Mouse (Mus musculus) kidney, embryonic 15.5 days (tissue): ENCODE measurements around the gene Ifit3. TPM values are rescaled to one million over a fixed set of nuclear protein-coding genes. Genes with fewer than 3 reads are reported as not detected.
"Not testable (repeated sequence)": the region's sequence is repeated elsewhere in the genome, so short reads cannot be mapped to it uniquely, and the experiment has no call there.

ENCODE experiments used
- ATAC-seq: fragments of 200-750 bp; cut with Nextera tagmentation; replicated peaks from 2 replicates; pipeline ENCODE4 v1.8.0; 2017; ENCODE audit warnings: moderate TSS enrichment; ENCODE audit not compliant: low FRiP score
- H3K27ac ChIP-seq: fragments of 300-500 bp; sonication (generic); 2 replicates; pipeline ENCODE4 v1.5.1; 2015; ENCODE audit warnings: mild to moderate bottlenecking, inconsistent platforms
- H3K27me3 ChIP-seq: fragments of 300-500 bp; sonication (generic); 2 replicates; pipeline ENCODE4 v1.6.1; 2015; ENCODE audit warnings: inconsistent platforms
- H3K36me3 ChIP-seq: fragments of 300-500 bp; sonication (generic); 2 replicates; pipeline ENCODE4 v1.6.1; 2015; ENCODE audit warnings: inconsistent platforms
- H3K4me1 ChIP-seq: fragments of 300-500 bp; sonication (generic); 2 replicates; pipeline ENCODE4 v1.6.1; 2015; ENCODE audit warnings: inconsistent platforms
- H3K4me2 ChIP-seq: fragments of 300-500 bp; sonication (generic); 2 replicates; pipeline ENCODE4 v1.6.1; 2015; ENCODE audit warnings: moderate library complexity, mild to moderate bottlenecking, inconsistent platforms
- H3K4me3 ChIP-seq: fragments of 300-500 bp; sonication (generic); replicated peaks from 2 replicates; pipeline ENCODE4 v1.5.1; 2015; ENCODE audit warnings: mild to moderate bottlenecking, inconsistent platforms
- H3K9ac ChIP-seq: fragments of 300-500 bp; sonication (generic); 2 replicates; pipeline ENCODE4 v1.6.1; 2015; ENCODE audit warnings: mild to moderate bottlenecking, inconsistent platforms
- H3K9me3 ChIP-seq: fragments of 300-500 bp; sonication (generic); replicated peaks from 2 replicates; pipeline ENCODE4 v1.6.1; 2016; ENCODE audit warnings: inconsistent platforms
- WGBS: fragments of 180-500 bp; shearing (Covaris S2); methylation state at CpG from one replicate; pipeline ENCODE4 v1.1.7; 2015; ENCODE audit warnings: mixed read lengths; 5-methylcytosine and 5-hydroxymethylcytosine counted together
- polyA plus RNA-seq: library from polyadenylated mRNA; unstranded; fragments of >200 nt; fragmentation: Nextera tagmentation; extraction: Ambion mirVana; gene quantifications from 2 replicates; pipeline ENCODE4 v1.2.1, GENCODE M21; 2015

Gene Ifit3
- polyA plus RNA-seq, 1 experiment from 2014 or later = 2.0 TPM

GRCm38 (mm10) chr19:34566178-34566784, 17.1 kb upstream of the Ifit3 start:
- Histone ChIP-seq H3K27ac (peak overlapping the region; percentile 10; the same call in 1 of the 2 replicates), H3K4me2 (no peak overlapping the region), H3K4me1 (peaks cover 16% of the 10 kb centered on the region), H3K36me3 (no peaks in the 10 kb centered on the region), H3K4me3 (no peak overlapping the region), H3K9me3 (no peaks in the 10 kb centered on the region), H3K27me3 (no peaks in the 10 kb centered on the region), H3K9ac (no peak overlapping the region)
- 40% methylated on average over 1 of the region's 1 CpGs for WGBS
- peak; percentile 65 for ATAC-seq

GRCm38 (mm10) chr19:34568988-34569895, 14.1 kb upstream of the Ifit3 start:
- H3K9ac ChIP-seq = no peak overlapping the region
- no peak overlapping the region for H3K4me3 ChIP-seq
- no peak overlapping the region for H3K4me2 ChIP-seq
- 57% methylated on average over 7 of the region's 7 CpGs for WGBS
- H3K9me3 ChIP-seq = no peaks in the 10 kb centered on the region
- H3K27me3 ChIP-seq = no peaks in the 10 kb centered on the region
- 0 out of 2 replicates have a peak, but pooled peaks cover 5% of the 10 kb centered on the region for H3K36me3 ChIP-seq
- no peak for ATAC-seq
- H3K27ac ChIP-seq = peak overlapping the region; percentile 60
- peaks cover 16% of the 10 kb centered on the region for H3K4me1 ChIP-seq

- Histone ChIP-seq H3K9ac (no peak overlapping the region), H3K27me3 (no peaks in the 10 kb centered on the region), H3K9me3 (no peaks in the 10 kb centered on the region), H3K4me1 (peaks cover 16% of the 10 kb centered on the region), H3K36me3 (0 out of 2 replicates have a peak, but pooled peaks cover 7% of the 10 kb centered on the region), H3K4me3 (no peak overlapping the region), H3K27ac (peak overlapping the region; percentile 60), H3K4me2 (0 out of 2 replicates have a peak overlapping the region, but pooled peaks have one; percentile 16)
- peak; percentile 82 for ATAC-seq
- 30% methylated on average over 4 of the region's 4 CpGs for WGBS
These were observed 13.3 kb upstream of the Ifit3 start for GRCm38 (mm10) chr19:34569896-34570476.

- WGBS = 88% methylated on average over 1 of the region's 1 CpGs
- H3K36me3 ChIP-seq = 0 out of 2 replicates have a peak, but pooled peaks cover 7% of the 10 kb centered on the region
- peaks cover 16% of the 10 kb centered on the region for H3K4me1 ChIP-seq
- H3K27ac ChIP-seq = no peak overlapping the region
- H3K4me3 ChIP-seq = no peak overlapping the region
- no peaks in the 10 kb centered on the region for H3K27me3 ChIP-seq
- no peak overlapping the region for H3K9ac ChIP-seq
- no peak overlapping the region for H3K4me2 ChIP-seq
- no peaks in the 10 kb centered on the region for H3K9me3 ChIP-seq
- no peak for ATAC-seq
These were observed 12.3 kb upstream of the Ifit3 start for GRCm38 (mm10) chr19:34571080-34571479.

GRCm38 (mm10) chr19:34573650-34574049, 9.7 kb upstream of the Ifit3 start:
- peaks cover 16% of the 10 kb centered on the region for H3K4me1 ChIP-seq
- 0 out of 2 replicates have a peak, but pooled peaks cover 7% of the 10 kb centered on the region for H3K36me3 ChIP-seq
- no peak overlapping the region for H3K4me2 ChIP-seq
- WGBS = 92% methylated on average over 5 of the region's 5 CpGs
- H3K4me3 ChIP-seq = no peak overlapping the region
- H3K9me3 ChIP-seq = no peaks in the 10 kb centered on the region
- no peak overlapping the region for H3K9ac ChIP-seq
- no peak overlapping the region for H3K27ac ChIP-seq
- H3K27me3 ChIP-seq = no peaks in the 10 kb centered on the region
- ATAC-seq = no peak

GRCm38 (mm10) chr19:34577121-34577520, 6.2 kb upstream of the Ifit3 start:
- Histone ChIP-seq H3K9ac (no peak overlapping the region), H3K9me3 (no peaks in the 10 kb centered on the region), H3K27ac (no peak overlapping the region), H3K4me3 (no peak overlapping the region), H3K36me3 (0 out of 2 replicates have a peak, but pooled peaks cover 7% of the 10 kb centered on the region), H3K27me3 (no peaks in the 10 kb centered on the region), H3K4me2 (no peak overlapping the region), H3K4me1 (no peaks in the 10 kb centered on the region)
- no peak for ATAC-seq
- WGBS = 72% methylated on average over 1 of the region's 1 CpGs

- not testable (repeated sequence) for H3K4me3 ChIP-seq, H3K36me3 ChIP-seq, H3K9ac ChIP-seq, H3K4me2 ChIP-seq, H3K4me1 ChIP-seq, H3K9me3 ChIP-seq, H3K27me3 ChIP-seq, H3K27ac ChIP-seq
- ATAC-seq = peak; percentile 56; the same call in 1 of the 2 replicates
- 66% methylated on average over 2 of the region's 2 CpGs for WGBS
These were observed 635 bp upstream of the Ifit3 start for GRCm38 (mm10) chr19:34582696-34583095.

GRCm38 (mm10) chr19:34585740-34586458, 2.6 kb downstream of the Ifit3 start:
- not testable (repeated sequence) for H3K4me3 ChIP-seq, H3K27me3 ChIP-seq, H3K9me3 ChIP-seq, H3K9ac ChIP-seq, H3K4me2 ChIP-seq, H3K4me1 ChIP-seq, H3K36me3 ChIP-seq, H3K27ac ChIP-seq
- 73% methylated on average over 5 of the region's 5 CpGs for WGBS
- ATAC-seq = 0 out of 2 replicates have a peak, but pooled peaks have one; percentile 27

GRCm38 (mm10) chr19:34587898-34588692, 4.8 kb downstream of the Ifit3 start:
- 74% methylated on average over 7 of the region's 12 CpGs for WGBS
- not testable (repeated sequence) for H3K27me3 ChIP-seq, H3K36me3 ChIP-seq, H3K9me3 ChIP-seq, H3K4me2 ChIP-seq, H3K9ac ChIP-seq, ATAC-seq, H3K4me3 ChIP-seq, H3K4me1 ChIP-seq, H3K27ac ChIP-seq

- Histone ChIP-seq H3K9me3 (no peaks in the 10 kb centered on the region), H3K36me3 (no peaks in the 10 kb centered on the region), H3K4me1 (no peaks in the 10 kb centered on the region), H3K9ac (no peak overlapping the region), H3K27me3 (no peaks in the 10 kb centered on the region), H3K27ac (no peak overlapping the region), H3K4me3 (no peak overlapping the region), H3K4me2 (no peak overlapping the region)
- ATAC-seq = no peak
These were observed 5.6 kb downstream of the Ifit3 start for GRCm38 (mm10) chr19:34588959-34589358.

GRCm38 (mm10) chr19:34593456-34593855, 10.1 kb downstream of the Ifit3 start:
- no peak overlapping the region for H3K27ac ChIP-seq
- H3K9me3 ChIP-seq = no peaks in the 10 kb centered on the region
- WGBS = 88% methylated on average over 2 of the region's 2 CpGs
- no peaks in the 10 kb centered on the region for H3K27me3 ChIP-seq
- H3K36me3 ChIP-seq = no peaks in the 10 kb centered on the region
- no peak overlapping the region for H3K4me2 ChIP-seq
- no peak overlapping the region for H3K4me3 ChIP-seq
- H3K4me1 ChIP-seq = no peaks in the 10 kb centered on the region
- ATAC-seq = no peak
- no peak overlapping the region for H3K9ac ChIP-seq
